Mouse (Mus musculus) thymus, postnatal 10 days (tissue): ENCODE results near the gene Garnl3.
A peak's percentile ranks its signal among the peaks of the same experiment; 100 is the strongest.

Source experiments
- DNase-seq, 2 experiments: peaks; one replicate each; pipeline ENCODE4 v3.0.0; 2021; ENCODE audit warnings: low spot score in 2 of 2

The Garnl3 gene

DNA sequence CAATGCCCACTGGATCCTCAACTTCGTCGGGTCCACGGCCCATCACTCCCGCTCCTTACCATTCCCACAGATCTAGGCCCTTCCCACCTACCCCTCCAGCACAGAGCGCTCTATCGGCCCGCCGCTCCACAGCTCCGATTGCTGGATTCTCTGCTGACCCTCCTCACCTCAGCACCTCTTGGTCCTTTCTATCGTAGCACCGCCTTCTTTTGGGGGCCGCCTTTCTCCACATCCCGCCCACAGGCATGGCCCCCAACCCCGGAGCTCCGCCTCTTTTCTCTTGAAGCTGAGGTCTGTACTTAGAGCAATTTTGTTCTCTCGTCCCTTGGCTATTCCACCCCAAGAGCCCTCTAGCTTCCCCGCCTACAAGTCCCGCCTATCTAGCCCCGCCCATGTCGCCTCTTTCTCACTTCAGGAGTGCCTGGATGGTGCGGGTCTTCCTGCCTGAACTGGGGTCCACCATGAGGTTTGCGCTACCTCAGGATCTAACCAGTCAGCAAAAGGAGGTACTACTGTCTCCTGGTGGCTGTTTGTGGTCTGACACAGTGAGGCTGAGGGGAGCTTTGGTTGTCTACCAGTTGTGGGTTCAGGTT is at the start of gene Garnl3:
Gene Garnl3, minus strand, starts transcription at position 155 of the 593 bp plus-strand sequence.
- peak; percentile 61 to 63 for DNase-seq

DNA sequence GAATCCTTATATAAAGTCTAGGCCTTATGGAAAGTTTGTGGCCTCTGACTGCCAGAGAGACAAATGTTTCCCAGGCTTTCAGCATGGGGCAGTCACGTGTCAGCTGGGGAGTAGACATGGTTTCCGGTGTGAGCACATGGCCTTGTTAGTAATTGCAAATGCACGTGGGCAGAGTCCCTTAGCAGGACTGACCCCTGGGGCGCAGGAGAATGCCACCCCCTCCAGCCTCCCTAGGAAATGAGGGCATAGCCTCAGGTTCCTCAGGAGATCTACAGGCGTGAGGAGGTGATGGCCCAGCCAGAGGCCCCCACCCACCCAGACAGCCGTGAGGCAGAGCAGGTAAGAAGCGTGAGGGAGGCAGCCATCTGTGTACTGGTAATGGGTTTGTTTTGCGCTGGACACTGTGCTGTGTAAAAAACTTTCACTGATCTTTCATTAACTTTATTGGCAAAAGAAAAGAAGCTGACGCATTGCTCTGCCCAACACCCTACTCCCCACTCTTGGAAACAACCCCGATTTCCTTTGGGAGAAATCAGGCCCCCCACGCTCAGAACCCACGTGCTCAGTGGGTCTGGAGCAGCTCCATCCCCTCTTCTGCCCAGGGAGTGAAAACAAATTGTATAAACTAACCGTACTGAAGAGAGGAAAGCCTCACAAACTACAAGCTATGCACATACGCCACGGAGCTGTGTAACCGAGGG is 48.6 kb upstream of the Garnl3 start:
- DNase-seq: no peak

DNA sequence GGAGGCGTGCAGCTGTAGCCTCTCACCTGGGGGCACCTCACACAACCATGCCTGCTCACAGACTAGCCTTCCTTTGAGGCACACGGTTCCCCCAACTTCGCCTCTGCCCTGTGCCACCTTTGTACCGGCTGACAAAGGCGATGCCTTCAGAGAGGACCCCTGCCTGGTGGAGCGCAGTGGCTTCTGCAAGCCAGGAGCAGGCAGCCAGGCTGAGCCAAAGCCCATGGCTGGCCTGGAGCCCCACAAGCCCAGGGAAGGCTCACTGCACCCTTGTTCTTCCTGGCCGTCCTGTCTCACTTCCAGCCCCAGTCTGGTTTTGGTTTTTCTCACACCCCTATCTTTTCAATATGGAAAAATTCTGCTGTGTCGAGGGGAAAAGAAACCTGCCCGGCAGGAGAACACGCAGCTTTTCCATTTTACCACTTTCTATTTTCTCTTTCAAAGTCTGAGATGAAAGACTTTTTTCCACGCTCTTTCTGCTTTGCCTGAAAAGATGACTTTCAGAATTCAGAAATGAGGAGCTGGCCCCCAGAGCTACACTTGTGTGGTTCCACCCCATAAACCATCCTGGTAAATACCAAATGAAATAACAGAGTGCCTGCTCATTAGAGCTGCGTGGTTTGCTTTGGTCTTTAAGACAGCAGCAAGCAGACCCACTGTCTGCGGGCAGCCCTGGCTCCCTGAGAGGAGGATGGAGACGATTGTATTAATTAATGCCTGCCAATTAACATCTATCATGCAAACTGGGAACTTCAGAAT is 47.9 kb upstream of the Garnl3 start:
- no peak for DNase-seq

DNA sequence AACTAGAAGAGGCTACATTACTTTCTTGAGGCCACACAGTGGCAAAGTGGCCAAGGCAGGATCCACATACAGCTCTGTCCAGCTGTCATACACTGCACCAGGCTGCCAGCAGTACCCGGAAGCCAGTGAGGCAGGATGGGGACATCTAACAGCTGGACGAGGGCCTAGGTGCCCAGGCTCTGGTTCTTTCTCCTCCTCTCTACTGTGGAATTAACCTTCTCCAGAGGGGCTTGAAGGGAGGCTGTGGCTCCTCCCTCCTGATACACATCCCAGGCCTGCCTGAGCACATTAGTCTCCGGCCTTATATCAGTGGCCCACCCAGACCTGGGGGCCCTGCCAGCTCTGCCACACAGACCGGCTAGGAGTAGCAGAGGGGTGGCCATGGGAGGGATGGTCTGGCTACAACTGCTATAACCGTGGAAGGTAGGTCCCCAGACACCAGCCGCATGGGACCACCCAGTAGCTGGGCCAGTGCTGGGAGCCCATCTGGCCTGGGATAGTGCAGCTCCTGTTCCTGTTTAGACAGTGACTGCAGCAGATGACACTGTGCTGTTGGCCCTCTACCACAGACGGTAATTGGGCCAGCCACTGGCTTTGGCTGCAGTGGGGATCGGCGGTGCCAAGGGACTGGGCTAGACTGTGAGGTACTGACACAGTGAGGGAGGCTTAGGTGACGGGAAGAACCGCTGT is 46.9 kb upstream of the Garnl3 start:
- DNase-seq: no peak

DNA sequence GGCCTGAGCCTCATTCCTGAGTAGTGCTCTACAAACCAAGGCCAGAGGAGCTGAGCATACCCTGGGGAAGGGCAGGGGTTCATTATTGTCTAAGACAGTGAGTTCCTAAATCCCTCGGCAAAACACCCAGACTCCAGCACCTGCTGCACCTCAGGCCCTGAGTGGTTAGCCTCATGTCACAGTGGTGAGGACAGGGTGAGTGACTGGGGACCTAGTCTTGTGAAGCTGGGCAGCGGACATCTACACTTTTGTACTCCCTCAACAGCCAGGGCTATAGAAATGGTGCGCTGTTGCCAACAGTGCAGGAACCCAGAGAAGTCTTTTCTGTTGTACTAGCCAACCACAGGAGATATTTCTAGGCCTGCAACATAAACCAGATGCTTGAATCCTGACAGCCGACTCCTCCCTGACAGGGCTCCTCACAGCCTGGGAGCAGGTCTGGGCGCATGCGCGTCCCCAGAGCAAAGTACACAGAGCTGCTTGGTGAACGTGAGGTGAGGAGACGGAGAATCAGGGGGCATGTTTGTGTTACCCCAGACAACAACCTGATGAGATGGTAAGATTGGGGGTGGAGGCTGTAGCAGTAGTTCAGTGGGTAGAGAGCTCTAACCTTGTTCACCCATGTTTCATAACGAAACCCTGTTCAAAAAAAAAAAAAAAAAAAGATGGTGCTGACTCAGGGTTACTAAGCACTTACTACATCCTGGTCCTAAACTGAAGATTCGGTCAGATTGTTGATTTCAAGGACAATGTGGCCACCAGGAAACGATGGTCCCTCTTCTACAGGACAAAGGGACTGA is 46.2 kb upstream of the Garnl3 start:
- DNase-seq: no peak

DNA sequence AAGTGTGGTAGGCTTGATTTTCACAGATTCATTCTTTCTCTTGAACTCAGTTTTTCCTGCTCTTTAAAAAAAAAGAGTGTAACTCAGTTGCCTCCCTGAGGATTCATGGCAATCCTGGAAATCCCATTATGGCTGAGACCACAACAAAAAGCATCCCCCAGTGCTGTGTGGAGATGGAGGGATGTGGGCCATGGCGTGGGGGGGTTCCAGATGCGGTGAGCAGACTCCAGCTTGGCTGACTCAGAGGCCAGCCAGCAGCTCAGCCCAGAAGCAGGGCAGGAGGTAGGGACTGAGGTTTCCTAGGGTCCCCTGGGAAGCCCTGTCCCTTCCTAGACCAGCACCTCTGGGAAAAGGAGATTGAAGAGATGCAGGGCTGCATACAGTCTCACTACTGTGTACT is 45.5 kb upstream of the Garnl3 start:
- no peak for DNase-seq

DNA sequence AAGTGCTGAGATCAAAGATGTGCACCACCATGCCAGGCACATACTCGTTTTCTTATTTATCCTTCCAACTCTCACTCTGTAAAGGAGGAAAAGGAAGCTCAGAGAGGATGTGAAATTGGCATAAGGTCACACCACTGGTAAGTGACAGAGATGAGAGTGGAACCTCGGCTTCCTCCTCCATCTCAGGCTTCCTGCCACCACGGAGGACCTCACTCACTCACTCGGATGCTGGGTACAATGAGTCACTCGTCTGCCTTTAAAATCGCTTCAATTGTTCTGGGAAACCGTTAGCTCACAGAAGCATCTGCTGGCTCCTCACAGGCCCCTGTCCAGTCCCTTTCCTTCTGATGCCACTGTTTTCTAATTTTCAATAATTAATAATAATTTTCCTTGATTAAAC is 45.1 kb upstream of the Garnl3 start:
- DNase-seq: no peak

DNA sequence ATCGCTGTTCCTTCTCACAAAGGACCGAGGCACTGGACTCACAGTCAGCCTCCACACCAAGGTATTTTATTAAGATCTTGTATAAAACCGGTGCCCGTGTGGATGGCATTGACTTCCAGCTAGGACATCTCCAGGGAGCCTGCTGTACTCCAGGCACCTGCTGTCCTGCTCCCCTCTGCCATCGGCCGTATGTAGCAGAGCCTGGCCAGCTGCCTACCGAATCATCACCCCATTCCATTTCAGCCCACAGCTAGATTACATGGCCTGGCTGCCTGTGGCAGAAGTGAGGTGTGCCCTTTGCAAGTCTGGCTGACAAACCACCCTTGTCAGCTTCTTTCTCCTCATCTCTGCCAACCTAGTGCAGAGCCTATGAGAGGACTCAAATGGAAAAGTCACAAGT is 42.2 kb upstream of the Garnl3 start:
- DNase-seq: no peak

DNA sequence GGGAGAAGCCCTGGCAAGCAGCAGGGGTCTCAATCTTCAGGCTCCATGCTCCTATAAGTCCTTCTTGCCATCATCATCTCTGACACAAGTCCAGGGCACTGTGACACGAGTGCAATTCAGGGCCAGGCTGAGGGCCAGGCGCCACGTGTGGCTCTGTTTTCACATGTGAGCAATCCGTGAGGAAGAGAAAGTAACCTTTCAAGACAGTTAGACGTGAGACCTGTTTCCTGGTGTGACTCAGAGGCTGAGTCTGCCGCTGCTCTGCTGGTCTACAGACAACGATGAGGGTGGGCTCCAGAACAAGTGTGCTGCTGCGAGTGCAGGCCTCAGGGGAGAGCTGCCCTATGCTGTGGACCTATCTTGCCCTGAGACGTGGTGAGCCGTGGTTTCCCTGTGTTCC is 41.7 kb upstream of the Garnl3 start:
- no peak for DNase-seq

DNA sequence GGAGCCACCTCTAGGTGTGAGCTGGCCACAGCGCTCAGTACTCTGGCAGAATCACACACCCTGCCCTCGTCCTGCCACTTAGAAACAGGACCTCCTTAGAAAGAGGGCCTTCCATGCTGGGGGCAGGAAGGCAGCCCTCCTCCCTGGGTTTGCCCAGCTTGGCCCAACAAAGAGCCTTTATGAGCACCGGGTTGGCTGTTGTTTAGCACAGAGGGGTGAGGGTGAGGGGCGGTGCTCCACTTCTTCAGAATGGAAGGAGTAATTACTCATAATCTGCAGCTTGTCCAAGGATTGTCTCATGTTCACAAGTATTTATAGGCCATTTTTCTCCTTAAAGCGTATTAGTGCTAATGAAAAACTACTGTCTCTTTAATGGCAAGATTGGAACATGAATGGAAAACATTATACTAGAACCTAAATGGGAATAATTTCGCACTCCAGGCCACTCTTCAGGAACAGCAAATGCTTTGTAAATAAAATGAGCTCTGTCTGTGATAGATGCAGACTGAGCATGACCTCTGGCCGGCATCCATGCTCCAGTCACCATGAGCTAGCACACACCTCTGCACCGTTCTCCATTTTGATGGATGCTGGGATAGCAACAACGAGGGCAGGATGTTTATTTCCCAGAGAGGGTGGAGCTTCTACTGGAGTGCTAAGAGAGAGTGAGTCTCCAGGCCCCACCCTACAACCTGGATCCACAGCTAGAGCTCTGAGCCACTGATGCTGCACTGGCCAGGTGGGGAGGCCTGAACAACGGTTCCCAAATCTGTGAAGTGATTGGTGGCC is 39.5 kb upstream of the Garnl3 start:
- DNase-seq: no peak

DNA sequence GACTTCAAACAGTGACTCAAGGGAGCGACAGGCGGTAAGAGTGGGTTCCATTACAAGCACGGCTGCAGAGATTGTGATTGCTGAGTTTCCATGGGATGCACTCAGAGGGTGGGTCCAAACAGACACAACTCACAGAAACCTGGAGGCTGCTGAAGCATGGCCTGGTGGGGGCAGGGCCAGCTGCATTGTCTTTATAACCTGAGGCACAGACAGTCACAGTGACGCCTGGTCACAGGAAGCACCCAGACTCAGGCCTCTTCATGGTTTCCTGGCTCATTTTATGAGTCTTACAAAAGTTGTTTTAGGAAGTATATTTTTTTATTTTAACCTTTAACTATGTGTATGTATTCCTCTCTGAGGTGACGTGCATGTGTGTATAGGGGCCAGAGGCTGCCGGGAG is 38.0 kb upstream of the Garnl3 start:
- DNase-seq: no peak

DNA sequence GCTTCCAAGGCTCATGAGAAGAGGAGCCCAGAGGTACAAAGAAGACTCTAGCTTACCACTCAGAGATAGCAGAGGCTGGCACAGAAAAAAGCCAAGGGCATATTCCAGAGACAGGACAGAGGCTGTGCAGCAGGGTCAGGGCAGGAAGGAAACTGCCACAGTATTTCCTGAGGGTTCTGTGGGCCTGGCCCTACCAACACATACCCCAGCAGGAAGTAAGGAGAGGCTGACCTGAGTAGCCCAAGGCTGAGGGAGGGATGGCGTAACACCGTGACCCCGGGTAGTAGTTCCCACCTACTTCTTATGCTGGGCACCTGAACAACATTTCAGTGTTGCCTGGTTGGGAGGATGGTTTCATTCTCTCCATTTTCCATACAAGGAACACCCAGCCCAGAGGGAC is 35.6 kb upstream of the Garnl3 start:
- no peak for DNase-seq

DNA sequence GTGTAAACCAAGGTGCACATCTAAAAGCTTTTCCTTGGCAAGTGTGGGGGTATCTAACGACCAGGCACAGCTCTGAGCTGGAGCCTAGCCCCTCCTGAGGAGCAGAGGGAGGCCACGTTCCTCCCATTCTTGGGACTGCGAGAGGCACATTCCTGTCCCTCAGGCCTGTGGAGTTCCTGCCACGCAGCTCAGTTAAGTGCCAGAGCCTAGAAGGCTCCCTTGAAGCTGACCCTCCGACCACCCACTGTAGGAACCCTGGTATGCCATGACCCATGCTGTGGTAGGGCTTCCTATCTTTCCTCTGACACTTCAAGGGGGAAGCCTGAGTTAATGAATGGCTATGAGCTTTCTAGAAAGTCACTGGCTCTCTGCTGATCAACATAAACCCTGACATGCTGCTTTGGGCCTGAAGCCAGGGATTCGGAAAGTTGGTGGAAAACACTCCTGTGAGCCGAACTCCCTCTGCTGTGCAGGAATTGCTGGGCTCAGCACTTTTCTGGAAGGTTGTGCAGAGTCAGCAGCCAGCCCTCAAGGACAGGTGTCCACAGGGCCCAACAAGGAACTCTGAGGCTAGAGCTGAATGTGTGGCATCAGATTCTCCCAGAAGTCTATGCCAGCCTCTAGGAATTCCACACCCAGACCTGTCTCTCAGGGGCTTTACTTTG is 34.4 kb upstream of the Garnl3 start:
- no peak for DNase-seq

DNA sequence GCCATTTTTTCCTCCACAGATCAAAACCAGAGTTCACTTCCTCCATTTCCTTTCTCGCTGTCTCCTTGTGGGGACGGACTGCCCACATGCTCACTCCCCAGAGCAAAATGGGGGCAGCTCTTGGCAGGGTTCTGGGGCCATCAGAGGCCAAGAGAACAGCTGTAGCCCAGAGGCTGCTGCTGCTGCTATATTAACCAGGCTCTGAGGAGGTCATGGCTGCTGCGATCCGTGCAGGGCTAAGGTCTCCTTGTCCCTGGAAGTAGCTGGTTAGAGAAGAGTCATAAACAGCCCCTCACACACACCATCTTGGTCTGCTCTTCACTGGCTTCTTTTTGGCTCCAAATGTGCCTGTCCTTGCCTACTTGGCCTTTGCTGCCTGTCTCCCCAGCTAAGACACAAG is 33.8 kb upstream of the Garnl3 start:
- DNase-seq: no peak

DNA sequence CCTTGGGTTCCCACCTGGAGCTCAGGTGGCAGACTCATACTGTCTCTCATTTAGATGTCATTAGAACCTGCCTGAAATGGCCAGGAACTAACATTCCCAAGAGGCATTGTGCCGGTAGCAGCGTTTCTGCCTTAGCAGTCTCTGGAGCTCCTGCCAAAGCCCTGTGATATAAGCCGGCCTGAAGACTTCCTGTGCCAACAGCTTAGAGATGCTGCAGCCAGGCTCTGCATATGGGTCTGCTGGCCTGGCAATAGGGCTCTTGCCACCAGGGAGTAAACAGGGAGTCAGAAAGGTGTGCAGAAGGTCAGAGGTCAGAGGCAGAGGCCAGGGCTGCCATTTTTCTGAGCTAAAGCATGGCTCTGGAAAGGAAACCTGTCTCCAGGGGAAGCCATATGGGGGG is 33.2 kb upstream of the Garnl3 start:
- DNase-seq: no peak

DNA sequence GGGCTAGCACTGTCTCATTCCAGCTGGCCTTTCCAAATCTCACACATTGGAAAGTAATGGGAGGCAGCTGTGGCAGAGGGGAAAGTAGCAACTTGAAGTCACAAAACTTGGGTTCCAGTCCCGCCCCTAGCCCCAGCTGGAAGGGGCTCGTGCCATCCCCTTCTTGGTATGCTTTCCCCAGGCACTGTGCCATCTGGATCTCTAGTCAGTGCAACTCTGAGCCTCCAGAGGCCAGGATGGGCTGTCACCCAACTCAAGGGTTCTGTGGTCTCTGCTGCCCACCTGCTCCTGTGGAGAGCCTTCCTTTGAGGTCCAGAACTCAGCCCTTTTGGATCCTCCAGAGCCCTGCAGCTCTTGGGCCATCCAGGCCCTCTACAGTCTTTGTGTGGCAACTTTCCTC is 30.7 kb upstream of the Garnl3 start:
- DNase-seq: no peak

DNA sequence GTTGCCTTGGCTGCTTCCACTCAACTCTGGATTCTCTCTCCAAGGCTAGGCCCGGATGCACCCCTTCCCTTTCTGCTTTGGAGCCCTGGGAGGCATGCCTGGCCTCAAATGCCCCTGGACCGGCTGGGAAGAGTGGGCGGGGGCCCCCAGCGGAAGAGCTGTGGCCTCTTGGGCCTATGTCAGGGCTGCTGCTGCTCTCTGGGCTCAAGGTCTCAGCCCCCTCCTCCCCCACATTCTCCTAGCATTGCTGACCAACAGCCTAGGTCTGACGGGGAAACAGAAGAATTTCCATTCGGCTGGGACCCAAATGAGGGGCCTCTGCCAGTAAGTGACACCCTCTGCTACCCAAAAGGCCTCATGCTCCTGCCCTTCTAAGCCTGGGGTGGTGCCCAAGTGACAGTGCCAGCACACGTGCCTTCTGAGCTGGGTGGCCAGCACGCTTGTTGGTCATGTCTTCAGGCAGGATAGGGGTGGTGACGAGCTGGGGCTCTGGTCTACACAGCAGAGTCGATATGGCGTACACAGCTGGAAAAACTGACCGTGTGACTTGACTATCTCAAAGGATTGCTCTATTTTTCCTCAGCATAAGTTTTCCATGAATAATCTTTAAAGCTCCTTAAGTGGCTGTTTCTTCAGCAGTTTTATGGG is 29.0 kb upstream of the Garnl3 start:
- no peak for DNase-seq

DNA sequence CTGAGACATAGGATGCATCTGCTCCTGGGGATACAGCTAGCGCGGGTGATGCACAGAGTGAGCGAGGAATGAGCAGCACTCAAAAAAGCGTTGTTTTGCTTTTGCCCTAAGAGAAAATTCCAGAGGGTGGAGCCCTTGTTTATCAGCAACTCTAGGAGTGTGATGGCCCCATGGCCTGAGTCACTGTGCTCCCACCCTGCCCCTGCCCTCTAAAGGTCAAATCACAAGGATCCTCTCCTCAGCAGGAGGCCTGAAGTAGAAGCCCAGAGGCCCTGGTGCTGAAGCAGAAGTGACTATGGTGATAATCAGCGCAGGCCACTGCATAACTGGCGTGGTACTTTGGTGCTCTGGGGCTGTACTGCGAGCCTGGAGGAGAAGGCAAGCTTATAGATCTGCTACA is 28.1 kb upstream of the Garnl3 start:
- no peak for DNase-seq

DNA sequence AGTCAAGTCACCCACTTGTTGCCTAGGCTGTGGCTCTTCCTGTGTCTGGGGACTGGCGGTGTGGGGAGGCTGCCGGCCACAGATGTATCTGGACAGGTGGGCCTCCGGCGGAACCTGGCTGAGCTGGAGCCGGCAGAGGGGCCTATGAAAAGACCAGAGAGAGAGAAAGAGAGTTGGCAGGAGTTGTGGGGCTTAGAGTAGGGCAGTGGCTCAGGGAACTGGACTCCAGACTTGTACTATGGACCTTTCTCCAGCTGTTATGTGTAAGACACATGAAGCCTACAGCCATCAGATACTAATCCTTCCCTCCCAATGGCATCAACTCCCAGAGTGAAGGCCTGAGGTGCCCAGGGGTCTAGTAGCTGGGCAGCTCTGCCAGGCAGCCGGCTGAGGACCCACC is 27.4 kb upstream of the Garnl3 start:
- DNase-seq: no peak

DNA sequence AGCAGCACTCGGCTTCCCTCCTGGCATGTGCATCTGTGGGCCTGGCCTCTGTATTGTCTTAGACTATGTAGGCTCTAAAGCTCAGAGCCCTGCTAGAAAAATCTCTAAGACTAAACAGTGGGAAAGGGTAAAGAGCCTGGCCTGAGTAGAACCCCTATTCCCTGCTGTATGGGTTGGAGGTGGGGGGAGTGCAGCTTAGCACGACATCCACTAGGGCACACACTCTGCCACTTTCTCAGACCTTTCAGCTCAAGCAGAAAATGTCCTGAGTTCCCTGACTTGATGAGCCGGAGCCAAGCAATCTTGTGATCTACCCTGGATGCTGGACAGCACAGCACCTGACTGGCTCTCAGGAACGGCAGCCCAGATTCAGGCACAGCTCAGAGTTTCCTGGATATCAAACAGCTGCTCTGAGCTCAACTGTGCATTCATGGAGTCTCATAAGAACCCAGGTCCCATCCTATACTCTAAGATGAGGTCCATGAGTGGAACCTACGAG is 24.9 kb upstream of the Garnl3 start:
- DNase-seq: no peak
